Mouse (Mus musculus) urinary bladder, postnatal 4 days (tissue): ENCODE measurements at regions not wholly inside any gene's neighbourhood (a gene's known extent, or its start where the extent isn't known, plus 50 kb on each side); places are given as distances from the start of the nearest gene placed in this dataset.

Source experiments
- DNase-seq, 2 experiments: peaks; one replicate each; pipeline ENCODE4 v3.0.0; 2021 to 2022; ENCODE audit warnings: low spot score in 2 of 2

DNA sequence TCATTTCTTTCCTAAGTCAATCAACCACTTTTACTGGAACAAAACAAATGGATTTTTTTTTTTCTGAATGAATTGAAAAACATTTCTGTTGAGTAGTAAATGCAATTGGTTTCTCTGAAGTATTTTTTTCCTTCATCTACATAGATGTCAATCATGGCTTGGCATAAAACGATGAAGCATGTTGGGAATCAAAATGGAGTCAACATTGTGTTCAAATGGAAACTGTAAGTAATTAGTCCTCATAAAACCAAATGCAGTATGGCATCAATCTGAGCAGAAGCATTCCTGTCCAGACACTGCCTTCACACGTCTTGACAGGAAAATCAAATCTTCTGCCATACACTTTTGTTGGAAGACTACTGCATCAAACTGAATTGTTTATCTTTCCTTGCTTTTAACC is 237.0 kb downstream of the Pcdh18 start:
- no peak for DNase-seq

DNA sequence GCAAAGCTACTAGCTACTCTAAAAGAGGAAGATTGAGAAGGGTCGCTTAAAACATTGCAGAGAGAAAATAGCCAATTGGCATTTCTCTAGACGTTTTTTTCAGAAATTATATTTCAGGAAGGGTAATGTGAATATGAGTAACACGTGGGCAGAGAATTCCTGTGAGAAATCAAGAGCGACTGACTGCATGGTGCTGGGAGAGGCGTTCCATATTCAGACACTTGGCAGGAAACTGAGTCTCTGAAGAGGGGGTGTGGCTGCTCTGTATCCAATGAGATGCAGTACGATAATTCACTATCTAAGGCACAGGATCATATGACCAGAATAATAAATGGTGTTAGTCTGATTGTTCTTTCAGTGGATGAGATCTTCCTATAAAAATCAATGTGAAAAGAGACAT is 252.5 kb downstream of the Pcdh18 start:
- DNase-seq = no peak

DNA sequence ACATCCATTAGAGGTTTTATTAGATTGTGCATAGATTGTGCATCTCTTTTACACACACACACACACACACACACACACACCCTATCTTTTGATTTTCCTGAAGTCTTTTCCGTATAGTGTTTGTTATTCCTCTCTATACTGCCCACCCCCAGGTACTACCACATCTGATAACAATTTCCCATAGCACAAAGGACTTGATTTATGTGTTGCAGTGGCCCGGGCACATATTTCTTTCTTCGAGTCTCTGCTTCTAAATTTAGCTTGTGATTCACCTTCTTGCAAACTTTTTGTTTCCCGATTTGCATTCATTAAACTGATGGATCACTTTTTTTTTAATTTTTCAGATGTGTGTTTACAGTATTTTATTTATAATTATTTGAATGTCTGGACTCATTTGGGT is 254.8 kb downstream of the Pcdh18 start:
- DNase-seq = no peak

DNA sequence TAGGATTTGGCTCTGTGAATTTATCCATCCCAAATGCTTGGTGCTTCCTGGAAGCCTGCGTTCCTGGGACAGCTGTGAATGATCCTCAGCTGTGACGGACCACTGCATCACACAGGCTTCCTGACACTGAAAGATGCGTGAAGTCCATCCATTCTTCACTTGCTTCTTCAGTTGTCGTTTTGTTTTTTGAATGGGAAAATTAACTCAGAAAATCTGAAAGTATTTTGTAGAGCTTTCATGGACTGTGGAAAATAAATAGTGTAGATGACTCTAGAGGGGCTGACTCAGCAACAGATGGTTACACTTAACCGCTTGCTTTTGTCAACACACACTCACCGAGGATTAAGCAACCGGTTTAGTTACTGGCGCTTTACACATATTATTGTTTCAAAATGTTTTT is 272.0 kb downstream of the Pcdh18 start:
- peak in 1 of 2 experiments; percentile 17 for DNase-seq
